Mouse (Mus musculus) MEL (cell line): ENCODE measurements around the gene Nup205. TPM values are rescaled to one million over a fixed set of nuclear protein-coding genes. Genes with fewer than 3 reads are reported as not detected.
A peak's percentile ranks its signal among the peaks of the same experiment; 100 is the strongest.

Experiments used
- DNase-seq: peaks from one replicate; pipeline ENCODE4 v3.0.0; 2011; ENCODE audit warnings: low read depth, low spot score
- H3K27ac ChIP-seq: 2 replicates; pipeline ENCODE4 v1.5.1; 2012; ENCODE audit warnings: low read depth, mild to moderate bottlenecking, control low read depth, low read length, moderate library complexity; ENCODE audit not compliant: control insufficient read depth
- H3K27me3 ChIP-seq, 2 experiments: fragments of 150-350 bp in 1 of 2; sonication (generic) in 1 of 2; 2 replicates each; pipeline ENCODE4 v1.6.1; 2012; ENCODE audit warnings: low read length in 2 of 2, mild to moderate bottlenecking in 2 of 2, improper control_type of control experiment in 1 of 2, moderate library complexity in 1 of 2; ENCODE audit not compliant: insufficient read depth in 2 of 2, control insufficient read depth in 1 of 2
- H3K36me3 ChIP-seq, 2 experiments: 2 replicates each; pipeline ENCODE4 v1.6.1; 2012 to 2014; ENCODE audit warnings: low read length in 2 of 2, improper control_type of control experiment in 1 of 2, inconsistent platforms in 1 of 2, mild to moderate bottlenecking in 1 of 2; ENCODE audit not compliant: insufficient read depth in 2 of 2, control insufficient read depth in 1 of 2
- H3K4me1 ChIP-seq, 2 experiments: fragments of 150-350 bp in 1 of 2; sonication (generic) in 1 of 2; 2 replicates each; pipeline ENCODE4 v1.6.1; 2012; ENCODE audit warnings: low read length in 2 of 2, improper control_type of control experiment in 1 of 2, mild to moderate bottlenecking in 1 of 2; ENCODE audit not compliant: insufficient read depth in 2 of 2, control insufficient read depth in 1 of 2
- H3K4me3 ChIP-seq, 2 experiments: fragments of 150-350 bp in 1 of 2; sonication (generic) in 1 of 2; 2 replicates each; pipeline ENCODE4 v1.5.1; 2012; ENCODE audit warnings: low read depth in 2 of 2, low read length in 2 of 2, mild to moderate bottlenecking in 2 of 2, moderate library complexity in 2 of 2, control low read depth in 1 of 2, improper control_type of control experiment in 1 of 2; ENCODE audit not compliant: control insufficient read depth in 1 of 2, insufficient read depth in 1 of 2
- H3K79me2 ChIP-seq: 2 replicates; pipeline ENCODE4 v1.6.1; 2012; ENCODE audit warnings: mild to moderate bottlenecking, low read length, moderate library complexity; ENCODE audit not compliant: control insufficient read depth, poor library complexity, insufficient read depth
- H3K9ac ChIP-seq: 2 replicates; pipeline ENCODE4 v1.6.1; 2012; ENCODE audit warnings: low read depth, mild to moderate bottlenecking, control low read depth, low read length, moderate library complexity; ENCODE audit not compliant: control insufficient read depth, poor library complexity, severe bottlenecking
- H3K9me3 ChIP-seq: fragments of 150-350 bp; sonication (generic); replicated peaks from 2 replicates; pipeline ENCODE4 v1.6.1; 2012; ENCODE audit warnings: mild to moderate bottlenecking, low read length, improper control_type of control experiment, moderate library complexity; ENCODE audit not compliant: insufficient read depth
- BHLHE40 ChIP-seq: IDR thresholded peaks from 2 replicates; pipeline ENCODE4 v1.6.1; 2012; ENCODE audit warnings: low read depth, mild to moderate bottlenecking, inconsistent platforms, low read length, improper control_type of control experiment, borderline replicate concordance
- CHD1 ChIP-seq: IDR thresholded peaks from 2 replicates; pipeline ENCODE4 v1.6.1; 2012; ENCODE audit warnings: low read depth, mild to moderate bottlenecking, inconsistent platforms, low read length, improper control_type of control experiment
- CHD2 ChIP-seq: IDR thresholded peaks from 2 replicates; pipeline ENCODE4 v1.6.1; 2011; ENCODE audit warnings: low read length, improper control_type of control experiment
- CTCF ChIP-seq, 3 experiments: IDR thresholded peaks in 2 of 3; conservative IDR thresholded peaks in 1 of 3; 2 replicates each; pipeline ENCODE4 v1.5.1; 2011 to 2012; ENCODE audit warnings: low read length in 3 of 3, low read depth in 2 of 3, mild to moderate bottlenecking in 2 of 3, improper control_type of control experiment in 1 of 3, inconsistent platforms in 1 of 3, mixed read lengths in 1 of 3, moderate library complexity in 1 of 3; ENCODE audit not compliant: control insufficient read depth in 1 of 3, insufficient read depth in 1 of 3, poor library complexity in 1 of 3, severe bottlenecking in 1 of 3
- E2F4 ChIP-seq: IDR thresholded peaks from 2 replicates; pipeline ENCODE4 v1.6.1; 2011; ENCODE audit warnings: low read depth, low read length, improper control_type of control experiment, borderline replicate concordance
- ELF1 ChIP-seq: IDR thresholded peaks from 2 replicates; pipeline ENCODE4 v1.6.1; 2014; ENCODE audit warnings: low read depth, mild to moderate bottlenecking, inconsistent platforms, low read length, improper control_type of control experiment, moderate library complexity
- EP300 ChIP-seq, 2 experiments: IDR thresholded peaks; 2 replicates each; pipeline ENCODE4 v1.6.1; 2011; ENCODE audit warnings: improper control_type of control experiment in 2 of 2, low read length in 2 of 2, low read depth in 1 of 2, mild to moderate bottlenecking in 1 of 2
- ETS1 ChIP-seq: IDR thresholded peaks from 2 replicates; pipeline ENCODE4 v1.6.1; 2012; ENCODE audit warnings: low read depth, mild to moderate bottlenecking, inconsistent platforms, low read length, improper control_type of control experiment, moderate library complexity
- GABPA ChIP-seq: IDR thresholded peaks from 2 replicates; pipeline ENCODE4 v1.6.1; 2012; ENCODE audit warnings: low read depth, mild to moderate bottlenecking, inconsistent platforms, low read length, improper control_type of control experiment, moderate library complexity
- GATA1 ChIP-seq: IDR thresholded peaks from 2 replicates; pipeline ENCODE4 v1.6.1; 2011; ENCODE audit warnings: low read depth, low read length, improper control_type of control experiment
- HCFC1 ChIP-seq: IDR thresholded peaks from 2 replicates; pipeline ENCODE4 v1.6.1; 2012; ENCODE audit warnings: low read depth, mild to moderate bottlenecking, inconsistent platforms, low read length, improper control_type of control experiment, moderate library complexity
- KAT2A ChIP-seq: conservative IDR thresholded peaks from 2 replicates; pipeline ENCODE4 v1.6.1; 2012; ENCODE audit warnings: low read depth, low read length, improper control_type of control experiment, inconsistent platforms
- MAFK ChIP-seq: IDR thresholded peaks from 2 replicates; pipeline ENCODE4 v1.6.1; 2011; ENCODE audit warnings: low read depth, mild to moderate bottlenecking, low read length, improper control_type of control experiment, borderline replicate concordance
- MAX ChIP-seq: IDR thresholded peaks from 2 replicates; pipeline ENCODE4 v1.6.1; 2011; ENCODE audit warnings: low read length, improper control_type of control experiment
- MAZ ChIP-seq: IDR thresholded peaks from 2 replicates; pipeline ENCODE4 v1.6.1; 2012; ENCODE audit warnings: low read depth, mild to moderate bottlenecking, inconsistent platforms, low read length, improper control_type of control experiment
- MEF2A ChIP-seq: IDR thresholded peaks from 2 replicates; pipeline ENCODE4 v1.6.1; 2014; ENCODE audit warnings: low read depth, mild to moderate bottlenecking, inconsistent platforms, low read length, improper control_type of control experiment; ENCODE audit not compliant: poor library complexity, insufficient replicate concordance, severe bottlenecking; ENCODE audit errors: extremely low read depth
- MXI1 ChIP-seq: IDR thresholded peaks from 2 replicates; pipeline ENCODE4 v1.6.1; 2011; ENCODE audit warnings: mild to moderate bottlenecking, low read depth, low read length, improper control_type of control experiment
- MYC ChIP-seq: IDR thresholded peaks from 2 replicates; pipeline ENCODE4 v1.6.1; 2011; ENCODE audit warnings: low read depth, mild to moderate bottlenecking, low read length, improper control_type of control experiment, moderate library complexity
- NELFE ChIP-seq: IDR thresholded peaks from 2 replicates; pipeline ENCODE4 v1.6.1; 2011; ENCODE audit warnings: low read depth, low read length, improper control_type of control experiment
- NRF1 ChIP-seq: IDR thresholded peaks from 2 replicates; pipeline ENCODE4 v1.6.1; 2014; ENCODE audit warnings: low read depth, mild to moderate bottlenecking, inconsistent platforms, low read length, improper control_type of control experiment, moderate library complexity; ENCODE audit not compliant: poor library complexity, insufficient read depth, severe bottlenecking
- POLR2A ChIP-seq, 2 experiments: IDR thresholded peaks; 2 replicates each; pipeline ENCODE4 v1.6.1; 2011 to 2012; ENCODE audit warnings: low read length in 2 of 2, mild to moderate bottlenecking in 2 of 2, control low read depth in 1 of 2, improper control_type of control experiment in 1 of 2, low read depth in 1 of 2, moderate library complexity in 1 of 2; ENCODE audit not compliant: control insufficient read depth in 1 of 2, insufficient read depth in 1 of 2, poor library complexity in 1 of 2
- POLR2AphosphoS2 ChIP-seq: IDR thresholded peaks from 2 replicates; pipeline ENCODE4 v1.6.1; 2011; ENCODE audit warnings: low read length, improper control_type of control experiment
- POLR2AphosphoS5 ChIP-seq: IDR thresholded peaks from 2 replicates; pipeline ENCODE4 v1.6.1; 2012; ENCODE audit warnings: low read depth, borderline replicate concordance, mild to moderate bottlenecking, inconsistent platforms, low read length, moderate library complexity, mixed read lengths
- RCOR1 ChIP-seq: IDR thresholded peaks from 2 replicates; pipeline ENCODE4 v1.6.1; 2012; ENCODE audit warnings: low read depth, mild to moderate bottlenecking, inconsistent platforms, low read length, improper control_type of control experiment
- SIN3A ChIP-seq: IDR thresholded peaks from 2 replicates; pipeline ENCODE4 v1.6.1; 2012; ENCODE audit warnings: low read length, improper control_type of control experiment, inconsistent platforms
- TAL1 ChIP-seq: IDR thresholded peaks from 2 replicates; pipeline ENCODE4 v1.6.1; 2012; ENCODE audit warnings: mild to moderate bottlenecking, inconsistent platforms, low read length, moderate library complexity, mixed read lengths
- TBP ChIP-seq: IDR thresholded peaks from 2 replicates; pipeline ENCODE4 v1.8.0; 2011; ENCODE audit warnings: low read depth, low read length, improper control_type of control experiment
- TCF12 ChIP-seq: IDR thresholded peaks from 2 replicates; pipeline ENCODE4 v1.6.1; 2014; ENCODE audit warnings: low read depth, mild to moderate bottlenecking, inconsistent platforms, low read length, improper control_type of control experiment, moderate library complexity
- USF1 ChIP-seq: IDR thresholded peaks from 2 replicates; pipeline ENCODE4 v1.6.1; 2014; ENCODE audit warnings: low read depth, mild to moderate bottlenecking, inconsistent platforms, low read length, improper control_type of control experiment, moderate library complexity
- USF2 ChIP-seq, 2 experiments: IDR thresholded peaks; 2 replicates each; pipeline ENCODE4 v1.6.1; 2011 to 2012; ENCODE audit warnings: improper control_type of control experiment in 2 of 2, low read length in 2 of 2, borderline replicate concordance in 1 of 2, inconsistent platforms in 1 of 2, low read depth in 1 of 2, mild to moderate bottlenecking in 1 of 2; ENCODE audit not compliant: insufficient read depth in 1 of 2
- ZC3H11A ChIP-seq: IDR thresholded peaks from 2 replicates; pipeline ENCODE4 v1.6.1; 2012; ENCODE audit warnings: low read depth, mild to moderate bottlenecking, inconsistent platforms, low read length, improper control_type of control experiment
- ZKSCAN1 ChIP-seq: IDR thresholded peaks from 2 replicates; pipeline ENCODE4 v1.6.1; 2012; ENCODE audit warnings: low read depth, mild to moderate bottlenecking, inconsistent platforms, low read length, improper control_type of control experiment, moderate library complexity
- ZMIZ1 ChIP-seq: IDR thresholded peaks from 2 replicates; pipeline ENCODE4 v1.6.1; 2012; ENCODE audit warnings: low read depth, mild to moderate bottlenecking, inconsistent platforms, low read length, improper control_type of control experiment, moderate library complexity
- ZNF384 ChIP-seq: IDR thresholded peaks from 2 replicates; pipeline ENCODE4 v1.6.1; 2012; ENCODE audit warnings: low read depth, mild to moderate bottlenecking, inconsistent platforms, low read length, improper control_type of control experiment
- polyA plus RNA-seq, 2 experiments: library from polyadenylated mRNA; stranded (reverse) in 1 of 2; unstranded in 1 of 2; fragments of >175 nt in 1 of 2; fragments of >200 nt in 1 of 2; gene quantifications; 2 replicates each; pipeline versions ENCODE4 v1.2.1 to v1.2.4; 2012; ENCODE audit warnings: low replicate concordance in 2 of 2, low read depth in 1 of 2; ENCODE audit not compliant: insufficient read length in 2 of 2, insufficient read depth in 1 of 2, missing spikeins in 1 of 2
- total RNA-seq: library from RNA; depleted of rRNA; stranded (reverse); fragments of 300-350 nt; gene quantifications from 2 replicates; pipeline ENCODE4 v1.2.3, GENCODE M21; 2012

The Nup205 gene
- total and polyA plus RNA-seq, 3 experiments = 32.1 to 89.3 (median 82.9) TPM

DNA sequence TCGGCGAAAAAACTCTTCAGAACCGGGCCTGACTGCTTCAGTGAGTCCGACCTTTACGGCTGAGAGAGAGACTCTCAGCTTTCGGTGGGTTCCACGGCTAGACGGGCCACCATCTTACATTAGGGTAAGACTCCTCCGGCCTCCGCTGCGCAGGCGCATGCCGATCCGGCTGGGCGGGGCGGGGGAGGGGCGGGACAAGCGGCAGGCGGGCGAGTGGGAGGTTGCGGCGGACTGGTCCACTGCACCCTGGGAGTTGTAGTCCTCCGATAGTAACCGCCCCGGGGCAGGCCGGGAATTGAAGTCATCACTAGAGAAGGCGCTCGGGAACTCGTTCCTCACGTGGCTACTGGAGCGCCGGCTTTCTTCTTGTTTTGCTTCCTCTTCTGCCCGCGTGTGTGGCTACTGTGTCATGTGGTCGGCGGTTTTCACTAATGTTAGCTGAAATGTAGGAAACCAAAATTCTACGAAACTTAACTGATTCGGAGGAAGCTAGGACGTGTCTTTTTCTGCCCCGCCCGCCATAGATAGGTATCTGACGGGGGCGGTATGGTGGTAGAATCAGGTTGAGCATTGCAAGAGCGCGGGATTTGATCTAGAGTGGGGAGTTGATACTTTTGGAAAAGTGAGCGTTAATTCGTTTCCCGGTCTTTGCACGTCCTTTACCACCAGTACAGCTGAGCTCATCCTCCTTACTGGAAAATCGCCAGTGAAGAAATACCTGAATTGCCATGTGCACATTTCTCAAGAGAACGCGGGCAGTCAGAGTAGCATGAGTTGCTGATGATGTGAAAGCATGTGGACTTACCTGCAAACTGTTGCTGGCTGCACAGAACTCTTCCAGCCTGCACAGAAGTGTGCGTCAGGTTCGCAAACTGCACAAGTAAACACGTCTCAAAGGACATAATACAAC lies 43.4 kb upstream of the Nup205 start, which contains the start of gene Cnot4:
TSS of gene Cnot4 (minus strand) at position 146 of the 910 bp plus-strand sequence.
- H3K4me3 ChIP-seq = peak within 1 kb of the TSS; percentile 89 to 99
- H3K79me2 ChIP-seq = peaks cover 27% of the 10 kb centered on the region
- peak within 1 kb of the TSS; percentile 99 for H3K9ac ChIP-seq
- TF ChIP-seq EP300 (IDR thresholded peaks at IDR 0.05; ENCODE audit: low read depth in 1 of 2, low read length in 2 of 2) (no peak), POLR2AphosphoS5 (no peak), GATA1 (peak; percentile 53; the same call in 1 of the 2 replicates), POLR2AphosphoS2 (peak; percentile 76), TAL1 (no peak), E2F4 (0 out of 2 replicates have a peak, but pooled peaks have one; percentile 49), NRF1 (peak; percentile 98; the same call in 1 of the 2 replicates), HCFC1 (peak; percentile 98), MXI1 (peak; percentile 99), USF1 (peak; percentile 95), SIN3A (peak; percentile 99), KAT2A (peak; percentile 89), ZNF384 (0 out of 2 replicates have a peak, but pooled peaks have one; percentile 14), MAZ (peak; percentile 56; the same call in 1 of the 2 replicates), NELFE (peak; percentile 78), ELF1 (peak; percentile 62), MAX (peak; percentile 97), RCOR1 (no peak), CHD2 (peak; percentile 41; the same call in 1 of the 2 replicates), ETS1 (peak; percentile 79), GABPA (no peak), TBP (peak; percentile 73), CHD1 (0 out of 2 replicates have a peak, but pooled peaks have one; percentile 73), TCF12 (peak; percentile 73), BHLHE40 (peak; percentile 86; the same call in 1 of the 2 replicates), POLR2A (IDR thresholded peaks at IDR 0.05; ENCODE audit: control insufficient read depth in 1 of 2, insufficient read depth in 1 of 2, low read depth in 1 of 2, low read length in 2 of 2, poor library complexity in 1 of 2) (peak; percentile 64 to 82; a peak in 3 of 4 replicates), ZMIZ1 (peak; percentile 73; the same call in 1 of the 2 replicates), USF2 (IDR thresholded peaks at IDR 0.05; ENCODE audit: borderline replicate concordance in 1 of 2, insufficient read depth in 1 of 2, low read depth in 1 of 2, low read length in 2 of 2) (peak in 1 of 2 experiments; percentile 59; a peak in 1 of 4 replicates), MYC (peak; percentile 95), ZKSCAN1 (no peak), MAFK (no peak), CTCF (IDR thresholded peaks at IDR 0.05 in 2 of 3, conservative IDR thresholded peaks at IDR 0.05 in 1 of 3; ENCODE audit: control insufficient read depth in 1 of 3, insufficient read depth in 1 of 3, low read depth in 2 of 3, low read length in 3 of 3, poor library complexity in 1 of 3, severe bottlenecking in 1 of 3) (no peak), MEF2A (no peak), ZC3H11A (no peak)
- no peaks in the 10 kb centered on the region for H3K9me3 ChIP-seq
- H3K27me3 ChIP-seq = no peaks in the 10 kb centered on the region
- peak within 1 kb of the TSS; percentile 99 for H3K27ac ChIP-seq
- H3K4me1 ChIP-seq = peaks cover 6 to 11% of the 10 kb centered on the region in 2 experiments; a peak in 3 of 4 replicates
- H3K36me3 ChIP-seq = peaks cover 0 to 20% of the 10 kb centered on the region in 2 experiments; a peak in 2 of 4 replicates
- DNase-seq = peak; percentile 99
